In genomic region chr1:178798333-178798732, GRCm38 (mm10) we compare ENCODE assay signal across 8 mouse cellular contexts.
DNase-seq lines count a peak whose midpoint lies in the region; ATAC-seq and TF ChIP-seq lines count a peak whose summit lies in the region.

No protein-coding gene starts in this region.

- ATAC-seq in forebrain, embryonic 15.5 days (replicated peaks), result 0 out of 2 replicates have a peak, but pooled peaks have one; percentile 60
- ATAC-seq in liver, embryonic 14.5 days (ENCODE audit: insufficient read depth), result peak; percentile 74; the same call in 1 of the 2 replicates
- no peak for ATAC-seq in activated CD4-positive, CD25-positive, alpha-beta regulatory T cell, adult 4 months

- no peak for TF ChIP-seq EP300 in liver, embryonic 14.5 days (IDR thresholded peaks at IDR 0.05; ENCODE audit: low read depth)

- no peaks in the 10 kb centered on the region for H3K9me3 ChIP-seq in forebrain, embryonic 15.5 days
- no peaks in the 10 kb centered on the region for H3K9me3 ChIP-seq in liver, embryonic 14.5 days (ENCODE audit: control insufficient read depth, low read length)

- H3K4me2 ChIP-seq in forebrain, embryonic 15.5 days (replicated peaks), result peak overlapping the region; percentile 27; the same call in 1 of the 2 replicates
- no peak overlapping the region for H3K4me2 ChIP-seq in liver, embryonic 14.5 days (ENCODE audit: low read depth)

- H3K4me1 ChIP-seq in forebrain, embryonic 15.5 days, result peaks cover 17% of the 10 kb centered on the region
- peaks cover 0 to 4% of the 10 kb centered on the region in 2 experiments; a peak in 2 of 4 replicates for H3K4me1 ChIP-seq in liver, embryonic 14.5 days (replicated peaks; ENCODE audit: control insufficient read depth in 2 of 2, insufficient read depth in 2 of 2, low read length in 1 of 2)

- peak; percentile 18 for DNase-seq in R1 (ENCODE audit: low read depth, low spot score)
- DNase-seq in cerebellum, adult 8-10 months, result peak; percentile 70
- peak; percentile 64 to 75 for DNase-seq in layer of hippocampus, adult 18-20 months (ENCODE audit: low spot score in 2 of 2)
- peak; percentile 22 to 28 (median 28) for DNase-seq in liver, embryonic 14.5 days (ENCODE audit: low read depth in 3 of 3, low spot score in 3 of 3)
- peak; percentile 30 for DNase-seq in right cerebral cortex, postnatal 36 days (ENCODE audit: low spot score in 2 of 2)
- DNase-seq in gastrocnemius, adult 18-20 months (ENCODE audit: low spot score), result no peak

- no peak overlapping the region for H3K27ac ChIP-seq in forebrain, embryonic 15.5 days (replicated peaks)
- no peak overlapping the region for H3K27ac ChIP-seq in liver, embryonic 14.5 days

- no peaks in the 10 kb centered on the region for H3K36me3 ChIP-seq in forebrain, embryonic 15.5 days
- no peaks in the 10 kb centered on the region for H3K36me3 ChIP-seq in liver, embryonic 14.5 days (replicated peaks; ENCODE audit: control insufficient read depth, insufficient read depth, low read depth)

- H3K4me3 ChIP-seq in forebrain, embryonic 15.5 days, result no peak overlapping the region
- H3K4me3 ChIP-seq in liver, embryonic 14.5 days (ENCODE audit: insufficient read depth in 1 of 2, low read depth in 2 of 2, low read length in 2 of 2), result no peak overlapping the region

- WGBS in forebrain, embryonic 15.5 days, result 9% methylated on average over 5 of the region's 5 CpGs
- WGBS in liver, embryonic 14.5 days (ENCODE audit: insufficient replicate concordance), result 2% methylated on average over 5 of the region's 5 CpGs

- no peak for TF ChIP-seq CTCF in liver, embryonic 14.5 days (IDR thresholded peaks at IDR 0.05; ENCODE audit: low read depth)

- no peaks in the 10 kb centered on the region for H3K27me3 ChIP-seq in forebrain, embryonic 15.5 days
- no peaks in the 10 kb centered on the region; the same call in none of the 2 replicates for H3K27me3 ChIP-seq in liver, embryonic 14.5 days (ENCODE audit: control insufficient read depth, insufficient read depth, low read length)

- 0 out of 2 replicates have a peak overlapping the region, but pooled peaks have one; percentile 10 for H3K9ac ChIP-seq in forebrain, embryonic 15.5 days (replicated peaks)
- H3K9ac ChIP-seq in liver, embryonic 14.5 days (replicated peaks), result no peak overlapping the region
